Mouse (Mus musculus): Measurements from ENCODE around the gene Sun1. TPM values are rescaled to one million over a fixed set of nuclear protein-coding genes. Genes with fewer than 3 reads are reported as not detected.

Sun1 gene
- polyA plus RNA-seq, 1 experiment from 2014 or later: 44.1 TPM

- Histone ChIP-seq H3K27ac (peak overlapping the region; percentile 64), H3K4me1 (replicated peaks) (peaks cover 36% of the 10 kb centered on the region), H3K9me3 (0 out of 2 replicates have a peak, but pooled peaks cover 4% of the 10 kb centered on the region), H3K4me3 (no peak overlapping the region), H3K36me3 (no peaks in the 10 kb centered on the region), H3K27me3 (ENCODE audit: insufficient read depth, poor library complexity, severe bottlenecking) (no peaks in the 10 kb centered on the region; the same call in 1 of the 2 replicates)
- 72% methylated on average over 14 of the region's 14 CpGs for WGBS
- no peak for DNase-seq (ENCODE audit: low spot score)
Measured at GRCm38 (mm10) chr5:139286142-139286941, 85.9 kb downstream of the Sun1 start.

GRCm38 (mm10) chr5:139287099-139287498 is 86.7 kb downstream of the Sun1 start:
- H3K9me3 ChIP-seq: 0 out of 2 replicates have a peak, but pooled peaks cover 4% of the 10 kb centered on the region
- no peak overlapping the region for H3K27ac ChIP-seq
- DNase-seq (ENCODE audit: low spot score): no peak
- no peak overlapping the region for H3K4me3 ChIP-seq
- no peaks in the 10 kb centered on the region for H3K27me3 ChIP-seq (ENCODE audit: insufficient read depth, poor library complexity, severe bottlenecking)
- H3K36me3 ChIP-seq: no peaks in the 10 kb centered on the region
- peaks cover 28% of the 10 kb centered on the region for H3K4me1 ChIP-seq (replicated peaks)
- 89% methylated on average over 5 of the region's 5 CpGs for WGBS

GRCm38 (mm10) chr5:139287787-139288186 is 87.3 kb downstream of the Sun1 start:
- Histone ChIP-seq H3K27me3 (ENCODE audit: insufficient read depth, poor library complexity, severe bottlenecking) (no peaks in the 10 kb centered on the region), H3K27ac (no peak overlapping the region), H3K36me3 (no peaks in the 10 kb centered on the region), H3K9me3 (0 out of 2 replicates have a peak, but pooled peaks cover 4% of the 10 kb centered on the region), H3K4me3 (no peak overlapping the region), H3K4me1 (replicated peaks) (peaks cover 26% of the 10 kb centered on the region)
- DNase-seq (ENCODE audit: low spot score): no peak
- 91% methylated on average over 4 of the region's 4 CpGs for WGBS

GRCm38 (mm10) chr5:139288591-139288990 is 88.2 kb downstream of the Sun1 start:
- Histone ChIP-seq H3K27ac (no peak overlapping the region), H3K4me3 (no peak overlapping the region), H3K9me3 (0 out of 2 replicates have a peak, but pooled peaks cover 4% of the 10 kb centered on the region), H3K4me1 (replicated peaks) (peaks cover 26% of the 10 kb centered on the region), H3K27me3 (ENCODE audit: insufficient read depth, poor library complexity, severe bottlenecking) (no peaks in the 10 kb centered on the region), H3K36me3 (no peaks in the 10 kb centered on the region)
- DNase-seq (ENCODE audit: low spot score): no peak
- WGBS: 82% methylated on average over 4 of the region's 4 CpGs

GRCm38 (mm10) chr5:139290467-139291259 is 90.2 kb downstream of the Sun1 start:
- H3K27ac ChIP-seq: no peak overlapping the region
- WGBS: 85% methylated on average over 12 of the region's 12 CpGs

GRCm38 (mm10) chr5:139291811-139292560 is 91.5 kb downstream of the Sun1 start:
- Histone ChIP-seq H3K9me3 (0 out of 2 replicates have a peak, but pooled peaks cover 2% of the 10 kb centered on the region), H3K27ac (no peak overlapping the region), H3K4me3 (no peak overlapping the region), H3K36me3 (no peaks in the 10 kb centered on the region), H3K27me3 (ENCODE audit: insufficient read depth, poor library complexity, severe bottlenecking) (no peaks in the 10 kb centered on the region), H3K4me1 (replicated peaks) (peaks cover 2% of the 10 kb centered on the region)
- DNase-seq (ENCODE audit: low spot score): no peak
- 70% methylated on average over 6 of the region's 6 CpGs for WGBS

More at GRCm38 (mm10) chr5:139290467-139291259, 90.2 kb downstream of the Sun1 start:
- Histone ChIP-seq H3K9me3 (0 out of 2 replicates have a peak, but pooled peaks cover 2% of the 10 kb centered on the region), H3K4me1 (replicated peaks) (peaks cover 15% of the 10 kb centered on the region), H3K27me3 (ENCODE audit: insufficient read depth, poor library complexity, severe bottlenecking) (no peaks in the 10 kb centered on the region), H3K4me3 (no peak overlapping the region), H3K36me3 (no peaks in the 10 kb centered on the region)
- DNase-seq (ENCODE audit: low spot score): no peak

- no peak for DNase-seq (ENCODE audit: low spot score)
- no peaks in the 10 kb centered on the region for H3K4me1 ChIP-seq (replicated peaks)
- WGBS: 78% methylated on average over 2 of the region's 2 CpGs
Measured at GRCm38 (mm10) chr5:139294089-139294488, 93.7 kb downstream of the Sun1 start.

GRCm38 (mm10) chr5:139297092-139297491 is 96.7 kb downstream of the Sun1 start:
- no peak for DNase-seq (ENCODE audit: low spot score)
- Histone ChIP-seq H3K9me3 (0 out of 2 replicates have a peak, but pooled peaks cover 2% of the 10 kb centered on the region), H3K27ac (no peak overlapping the region), H3K4me1 (replicated peaks) (peaks cover 5% of the 10 kb centered on the region; the same call in 1 of the 2 replicates), H3K4me3 (no peak overlapping the region), H3K27me3 (ENCODE audit: insufficient read depth, poor library complexity, severe bottlenecking) (no peaks in the 10 kb centered on the region; the same call in 1 of the 2 replicates), H3K36me3 (no peaks in the 10 kb centered on the region)
- 92% methylated on average over 10 of the region's 10 CpGs for WGBS

More at GRCm38 (mm10) chr5:139294089-139294488, 93.7 kb downstream of the Sun1 start:
- 0 out of 2 replicates have a peak, but pooled peaks cover 2% of the 10 kb centered on the region for H3K9me3 ChIP-seq
- no peaks in the 10 kb centered on the region for H3K36me3 ChIP-seq
- H3K27me3 ChIP-seq (ENCODE audit: insufficient read depth, poor library complexity, severe bottlenecking): no peaks in the 10 kb centered on the region
- no peak overlapping the region for H3K4me3 ChIP-seq
- H3K27ac ChIP-seq: no peak overlapping the region

GRCm38 (mm10) chr5:139297745-139298144 is 97.3 kb downstream of the Sun1 start:
- 80% methylated on average over 5 of the region's 5 CpGs for WGBS
- DNase-seq (ENCODE audit: low spot score): no peak
- no peaks in the 10 kb centered on the region; the same call in 1 of the 2 replicates for H3K27me3 ChIP-seq (ENCODE audit: insufficient read depth, poor library complexity, severe bottlenecking)

More at GRCm38 (mm10) chr5:139297745-139298144, 97.3 kb downstream of the Sun1 start:
- Histone ChIP-seq H3K4me3 (no peak overlapping the region), H3K36me3 (no peaks in the 10 kb centered on the region), H3K27ac (no peak overlapping the region), H3K9me3 (0 out of 2 replicates have a peak, but pooled peaks cover 2% of the 10 kb centered on the region), H3K4me1 (replicated peaks) (peaks cover 5% of the 10 kb centered on the region; the same call in 1 of the 2 replicates)

Other genes starting within 250 kb of the Sun1 start
- gene Pdgfa, start 203.3 kb upstream of the Sun1 start, polyA plus RNA-seq (2016; fragmentation: Nextera tagmentation; extraction: Ambion mirVana): 10.4 and 12.8 TPM in 2 replicates
- gene Prkar1b, start 50.6 kb upstream of the Sun1 start, polyA plus RNA-seq (2016; fragmentation: Nextera tagmentation; extraction: Ambion mirVana): 11.7 and 28.8 TPM in 2 replicates
- gene Dnaaf5, start 50.4 kb upstream of the Sun1 start, polyA plus RNA-seq (2016; fragmentation: Nextera tagmentation; extraction: Ambion mirVana): 8.7 and 10.3 TPM in 2 replicates
- 171 and 185 TPM in 2 replicates for gene Get4, start 51.7 kb downstream of the Sun1 start, polyA plus RNA-seq (2016; fragmentation: Nextera tagmentation; extraction: Ambion mirVana)
- gene Adap1, start 125.0 kb downstream of the Sun1 start, polyA plus RNA-seq (2016; fragmentation: Nextera tagmentation; extraction: Ambion mirVana): 0.65 and 1.5 TPM in 2 replicates
- gene Cox19, start 150.8 kb downstream of the Sun1 start, polyA plus RNA-seq (2016; fragmentation: Nextera tagmentation; extraction: Ambion mirVana): 116 and 147 TPM in 2 replicates
- gene Cyp2w1, start 152.0 kb downstream of the Sun1 start, polyA plus RNA-seq (2016; fragmentation: Nextera tagmentation; extraction: Ambion mirVana): not detected in 2 replicates
- 2.0 and 2.8 TPM in 2 replicates for gene Gpr146, start 177.1 kb downstream of the Sun1 start, polyA plus RNA-seq (2016; fragmentation: Nextera tagmentation; extraction: Ambion mirVana)
- gene C130050O18Rik, start 204.6 kb downstream of the Sun1 start, polyA plus RNA-seq (2016; fragmentation: Nextera tagmentation; extraction: Ambion mirVana): 0.43 TPM in 1 of 2 replicates, not detected in the other
- 0.40 and 0.76 TPM in 2 replicates for gene Gper1, start 222.5 kb downstream of the Sun1 start, polyA plus RNA-seq (2016; fragmentation: Nextera tagmentation; extraction: Ambion mirVana)

Data from hindbrain, embryonic 10.5 days (tissue).